13 mouse cellular contexts compared by ENCODE assay signal in the genomic region with DNA sequence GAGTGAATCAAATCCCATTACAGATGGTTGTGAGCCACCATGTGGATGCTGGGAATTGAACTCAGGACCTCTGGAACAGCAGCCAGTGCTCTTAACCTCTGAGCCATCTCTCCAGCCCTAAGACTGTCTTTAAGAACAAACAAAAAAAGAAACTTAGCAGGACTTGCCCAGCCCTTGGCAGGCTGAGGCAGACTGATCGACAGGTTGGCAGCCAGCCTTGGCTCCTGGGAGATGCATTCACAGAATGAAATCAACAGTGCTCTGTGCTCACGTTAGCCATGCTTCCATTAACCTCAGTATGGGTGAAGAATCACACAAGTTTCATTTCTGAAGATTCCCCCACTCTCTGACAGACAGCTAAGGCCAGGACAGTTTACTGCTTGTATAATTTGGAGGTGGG. TPM values are rescaled to one million over a fixed set of nuclear protein-coding genes. Genes with fewer than 3 reads are reported as not detected.
DNase-seq lines count a peak whose midpoint lies in the region; ATAC-seq and TF ChIP-seq lines count a peak whose summit lies in the region.
"Had no signal": no experiment of that assay in that cellular context is flagged by ENCODE, and none has a peak within 500 bp of the region (broad histone marks: within the 10 kb centered on the region; RNA-seq: fewer than 3 reads in every experiment).

No protein-coding gene starts in this region.

- 38% methylated on average over 2 of the region's 2 CpGs for WGBS in hindbrain, postnatal 0 days
- 83% methylated on average over 2 of the region's 2 CpGs for WGBS in hindbrain, embryonic 10.5 days
- 68% methylated on average over 2 of the region's 2 CpGs for WGBS in intestine, embryonic 15.5 days

- no peak overlapping the region for H3K4me3 ChIP-seq in hindbrain, postnatal 0 days (ENCODE audit: low read length)
- H3K4me3 ChIP-seq in hindbrain, embryonic 10.5 days = no peak overlapping the region
- no peak overlapping the region for H3K4me3 ChIP-seq in intestine, embryonic 15.5 days (replicated peaks)
- H3K4me3 ChIP-seq: layer of hippocampus, adult 2 months; limb, embryonic 10.5 days had no signal

- ATAC-seq in hindbrain, postnatal 0 days = no peak
- ATAC-seq in intestine, embryonic 15.5 days = no peak

- peaks cover 5% of the 10 kb centered on the region; the same call in 1 of the 2 replicates for H3K36me3 ChIP-seq in hindbrain, postnatal 0 days (ENCODE audit: insufficient read depth, low read length)
- H3K36me3 ChIP-seq in hindbrain, embryonic 10.5 days = peaks cover 18% of the 10 kb centered on the region
- H3K36me3 ChIP-seq in intestine, embryonic 15.5 days = no peaks in the 10 kb centered on the region

- intact Hi-C loops in heart, postnatal 36 days (cut with DNase I) = loop anchor here (5.0 kb wide), 1 partner anchor 282 kb away; the partner anchor contains the start of gene Pitpnc1

- no peak for TF ChIP-seq CTCF in hindbrain, postnatal 0 days (IDR thresholded peaks at IDR 0.05; ENCODE audit: low read depth)

- DNase-seq in cerebellum, adult 18-20 months = peak; percentile 11 to 13
- DNase-seq in cerebellum, adult 11 months = no peak
- peak; percentile 63 for DNase-seq in hindbrain, postnatal 0 days (ENCODE audit: low spot score)
- DNase-seq in hindbrain, embryonic 10.5 days (ENCODE audit: low spot score) = no peak
- peak; percentile 32 for DNase-seq in right cerebral cortex, postnatal 4 days
- no peak for DNase-seq in right cerebral cortex, postnatal 14 days
- DNase-seq in heart, postnatal 36 days = peak; percentile 19 to 22
- DNase-seq: B cell, adult 2 months; kidney, adult 11 months had no signal

- no peak overlapping the region for H3K9ac ChIP-seq in hindbrain, postnatal 0 days (replicated peaks; ENCODE audit: low read length)
- H3K9ac ChIP-seq in intestine, embryonic 15.5 days = no peak overlapping the region

- no peaks in the 10 kb centered on the region for H3K27me3 ChIP-seq in hindbrain, postnatal 0 days (ENCODE audit: insufficient read depth, low read length)
- no peaks in the 10 kb centered on the region for H3K27me3 ChIP-seq in hindbrain, embryonic 10.5 days (ENCODE audit: insufficient read depth, poor library complexity, severe bottlenecking)
- no peaks in the 10 kb centered on the region for H3K27me3 ChIP-seq in intestine, embryonic 15.5 days (replicated peaks)

- no peak overlapping the region for H3K4me2 ChIP-seq in hindbrain, postnatal 0 days (ENCODE audit: low read depth, low read length)
- H3K4me2 ChIP-seq in intestine, embryonic 15.5 days (replicated peaks) = no peak overlapping the region

- no peak overlapping the region for H3K27ac ChIP-seq in hindbrain, postnatal 0 days
- H3K27ac ChIP-seq in hindbrain, embryonic 10.5 days = no peak overlapping the region
- H3K27ac ChIP-seq in intestine, embryonic 15.5 days = no peak overlapping the region
- H3K27ac ChIP-seq: layer of hippocampus, adult 2 months; limb, embryonic 10.5 days had no signal

- no peaks in the 10 kb centered on the region for H3K9me3 ChIP-seq in hindbrain, postnatal 0 days (ENCODE audit: low read length)
- no peaks in the 10 kb centered on the region for H3K9me3 ChIP-seq in hindbrain, embryonic 10.5 days
- no peaks in the 10 kb centered on the region for H3K9me3 ChIP-seq in intestine, embryonic 15.5 days
- H3K9me3 ChIP-seq: G1E; limb, embryonic 10.5 days had no signal

- no peaks in the 10 kb centered on the region for H3K4me1 ChIP-seq in hindbrain, postnatal 0 days (ENCODE audit: insufficient read depth, low read length)
- peaks cover 7% of the 10 kb centered on the region for H3K4me1 ChIP-seq in hindbrain, embryonic 10.5 days (replicated peaks)
- peaks cover 4% of the 10 kb centered on the region; the same call in 1 of the 2 replicates for H3K4me1 ChIP-seq in intestine, embryonic 15.5 days (replicated peaks)

RNA-seq across cellular contexts. Expression of gene Nol11, which starts 1.2 kb away (rescaled TPM):
- 26.8 and 31.5 TPM in 2 replicates for total RNA-seq in hindbrain, postnatal 0 days (2014; rRNA removed)
- 33.5 and 35.3 TPM in 2 replicates for polyA plus RNA-seq in hindbrain, postnatal 0 days (2015; fragmentation: Nextera tagmentation; extraction: Ambion mirVana)
- polyA plus RNA-seq in hindbrain, embryonic 10.5 days (2016; fragmentation: Nextera tagmentation; extraction: Ambion mirVana) = 64.5 and 68.8 TPM in 2 replicates
- total RNA-seq in heart, postnatal 36 days (2021) = 10 to 100 TPM; 17.1 to 19.3 TPM
- polyA plus RNA-seq in intestine, embryonic 15.5 days (2015; fragmentation: Nextera tagmentation; extraction: Ambion mirVana) = 44.7 and 47.5 TPM in 2 replicates

RNA-seq across cellular contexts. Expression of gene Bptf, which starts 58.4 kb away (rescaled TPM):
- 30.0 and 42.1 TPM in 2 replicates for total RNA-seq in hindbrain, postnatal 0 days (2014; rRNA removed)
- polyA plus RNA-seq in hindbrain, postnatal 0 days (2015; fragmentation: Nextera tagmentation; extraction: Ambion mirVana) = 19.7 and 19.8 TPM in 2 replicates
- 26.8 and 32.7 TPM in 2 replicates for polyA plus RNA-seq in hindbrain, embryonic 10.5 days (2016; fragmentation: Nextera tagmentation; extraction: Ambion mirVana)
- total RNA-seq in heart, postnatal 36 days (2021) = 10 to 100 TPM; 25.9 to 27.7 TPM
- polyA plus RNA-seq in intestine, embryonic 15.5 days (2015; fragmentation: Nextera tagmentation; extraction: Ambion mirVana) = 21.6 and 26.4 TPM in 2 replicates

Comparison
In these comparisons a context has a peak if more than half of its experiments do, and no peak if none do; other contexts are left out.
1. DNase-seq: peak in cerebellum, adult 18-20 months (2 of 2), hindbrain, postnatal 0 days (single experiment), right cerebral cortex, postnatal 4 days (single experiment) and heart, postnatal 36 days (2 of 2); none in cerebellum, adult 11 months (single experiment), hindbrain, embryonic 10.5 days (single experiment) and right cerebral cortex, postnatal 14 days (single experiment).